Mouse (Mus musculus): ENCODE measurements around the gene Galnt16.

The Galnt16 gene

GRCm38 (mm10) chr12:80601597-80602269, 83.7 kb downstream of the Galnt16 start:
- no peak for DNase-seq

GRCm38 (mm10) chr12:80602432-80602831, 84.4 kb downstream of the Galnt16 start:
- no peak for DNase-seq

- DNase-seq: peak; percentile 95
These were observed 85.5 kb downstream of the Galnt16 start for GRCm38 (mm10) chr12:80603566-80603965.

- no peak for DNase-seq
These were observed 86.1 kb downstream of the Galnt16 start for GRCm38 (mm10) chr12:80604218-80604617.

GRCm38 (mm10) chr12:80608576-80608975, 90.5 kb downstream of the Galnt16 start:
- DNase-seq: no peak

GRCm38 (mm10) chr12:80609928-80610327, 91.9 kb downstream of the Galnt16 start:
- peak; percentile 92 for DNase-seq

GRCm38 (mm10) chr12:80612113-80612791, 94.2 kb downstream of the Galnt16 start:
- DNase-seq: no peak

- no peak for DNase-seq
These were observed 97.5 kb downstream of the Galnt16 start for GRCm38 (mm10) chr12:80615371-80616257.

GRCm38 (mm10) chr12:80620501-80620900, 102.4 kb downstream of the Galnt16 start:
- no peak for DNase-seq

- DNase-seq: peak; percentile 55
These were observed 113.7 kb downstream of the Galnt16 start for GRCm38 (mm10) chr12:80631790-80632189.

GRCm38 (mm10) chr12:80642725-80643692, 124.9 kb downstream of the Galnt16 start:
- DNase-seq: peak; percentile 90

- DNase-seq: peak; percentile 99
These were observed 125.8 kb downstream of the Galnt16 start, which contains the start of the genes Slc39a9 and Erh for GRCm38 (mm10) chr12:80643693-80644505. Slc39a9 (plus strand) TSS chr12:80643883. Erh (minus strand) TSS chr12:80644341.

- no peak for DNase-seq
These were observed 126.4 kb downstream of the Galnt16 start for GRCm38 (mm10) chr12:80644506-80644868.

GRCm38 (mm10) chr12:80646377-80646776, 128.3 kb downstream of the Galnt16 start:
- peak; percentile 77 for DNase-seq

GRCm38 (mm10) chr12:80653951-80654658, 136.0 kb downstream of the Galnt16 start:
- DNase-seq: peak; percentile 96

GRCm38 (mm10) chr12:80654659-80655025, 136.6 kb downstream of the Galnt16 start:
- DNase-seq: peak; percentile 90

- peak; percentile 81 for DNase-seq
These were observed 140.6 kb downstream of the Galnt16 start for GRCm38 (mm10) chr12:80658661-80659060.

- DNase-seq: peak; percentile 80
These were observed 144.2 kb downstream of the Galnt16 start for GRCm38 (mm10) chr12:80662322-80662721.

- peak; percentile 28 for DNase-seq
These were observed 145.9 kb downstream of the Galnt16 start for GRCm38 (mm10) chr12:80663935-80664334.

GRCm38 (mm10) chr12:80668391-80668790, 150.3 kb downstream of the Galnt16 start:
- DNase-seq: no peak

GRCm38 (mm10) chr12:80673170-80673569, 155.1 kb downstream of the Galnt16 start:
- no peak for DNase-seq
